Mouse (Mus musculus): ENCODE results near the gene Rad54l. TPM values are rescaled to one million over a fixed set of nuclear protein-coding genes. Genes with fewer than 3 reads are reported as not detected.

Rad54l gene
- polyA plus RNA-seq, 1 experiment from 2014 or later = 4.8 TPM

Other genes with a start within 250 kb of the Rad54l start
- 0.09 and 0.27 TPM in 2 replicates for gene Kncn, start 239.3 kb downstream of the Rad54l start, polyA plus RNA-seq (2014; fragmentation: Nextera tagmentation; extraction: Ambion mirVana)
- gene 6430628N08Rik, start 233.0 kb downstream of the Rad54l start, polyA plus RNA-seq (2014; fragmentation: Nextera tagmentation; extraction: Ambion mirVana) = 2.0 TPM in 1 of 2 replicates, not detected in the other
- gene Dmbx1, start 183.8 kb downstream of the Rad54l start, polyA plus RNA-seq (2014; fragmentation: Nextera tagmentation; extraction: Ambion mirVana) = 0.62 and 0.85 TPM in 2 replicates
- gene Faah, start 105.8 kb downstream of the Rad54l start, polyA plus RNA-seq (2014; fragmentation: Nextera tagmentation; extraction: Ambion mirVana) = 13.7 and 17.1 TPM in 2 replicates
- 12.4 and 12.6 TPM in 2 replicates for gene Nsun4, start 69.8 kb downstream of the Rad54l start, polyA plus RNA-seq (2014; fragmentation: Nextera tagmentation; extraction: Ambion mirVana)
- 443 and 524 TPM in 2 replicates for gene Uqcrh, start 48.6 kb downstream of the Rad54l start, polyA plus RNA-seq (2014; fragmentation: Nextera tagmentation; extraction: Ambion mirVana)
- gene Lrrc41, start 48.4 kb downstream of the Rad54l start, polyA plus RNA-seq (2014; fragmentation: Nextera tagmentation; extraction: Ambion mirVana) = 77.5 and 84.3 TPM in 2 replicates
- gene Pomgnt1, start 150 bp upstream of the Rad54l start, polyA plus RNA-seq (2014; fragmentation: Nextera tagmentation; extraction: Ambion mirVana) = 73.5 and 74.0 TPM in 2 replicates
- 2.1 and 2.9 TPM in 2 replicates for gene Lurap1, start 27.6 kb upstream of the Rad54l start, polyA plus RNA-seq (2014; fragmentation: Nextera tagmentation; extraction: Ambion mirVana)
- 0.09 TPM in 1 of 2 replicates, not detected in the other for gene Tspan1, start 43.9 kb upstream of the Rad54l start, polyA plus RNA-seq (2014; fragmentation: Nextera tagmentation; extraction: Ambion mirVana)
- not detected in 2 replicates for gene 1700042G07Rik, start 49.7 kb upstream of the Rad54l start, polyA plus RNA-seq (2014; fragmentation: Nextera tagmentation; extraction: Ambion mirVana)
- gene Gm49337, start 49.7 kb upstream of the Rad54l start, polyA plus RNA-seq (2014; fragmentation: Nextera tagmentation; extraction: Ambion mirVana) = not detected in 2 replicates
- gene Pik3r3, start 97.9 kb upstream of the Rad54l start, polyA plus RNA-seq (2014; fragmentation: Nextera tagmentation; extraction: Ambion mirVana) = 66.8 and 80.3 TPM in 2 replicates

All from neural tube, embryonic 14.5 days (tissue).